ENCODE assay signal across 9 mouse cellular contexts in genomic region chr5:72259298-72259621, GRCm38 (mm10).
DNase-seq lines count a peak whose midpoint lies in the region; ATAC-seq lines count a peak whose summit lies in the region.
"Had no signal": no experiment of that assay in that cellular context is flagged by ENCODE, and none has a peak within 500 bp of the region (broad histone marks: within the 10 kb centered on the region; RNA-seq: fewer than 3 reads in every experiment).

No protein-coding gene starts in this region.

- peak; percentile 72 for ATAC-seq in neutrophil, adult 5-6 weeks (ENCODE audit: extremely low read depth, insufficient number of reproducible peaks, low FRiP score, poor library complexity, severe bottlenecking)

- peak; percentile 25 for DNase-seq in lung, postnatal 10 days
- DNase-seq in lung, postnatal 25 days (ENCODE audit: low spot score): no peak
- DNase-seq in WW6 (ENCODE audit: low read depth, low spot score): peak; percentile 34
- DNase-seq in induced T-regulatory cell, adult 2 months (ENCODE audit: low read depth): peak; percentile 79
- no peak for DNase-seq in cerebellum, postnatal 4 days (ENCODE audit: low spot score in 2 of 2)
- DNase-seq in kidney, adult 18-20 months: no peak
- DNase-seq in thymus, postnatal 25 days: no peak
- DNase-seq: cerebellum, adult 8-10 months had no signal

Comparison
In these comparisons a context has a peak if more than half of its experiments do, and no peak if none do; other contexts are left out.
1. DNase-seq: peak in lung, postnatal 10 days (single experiment), WW6 (single experiment) and induced T-regulatory cell, adult 2 months (single experiment); none in lung, postnatal 25 days (single experiment), cerebellum, postnatal 4 days (0 of 2), kidney, adult 18-20 months (single experiment) and thymus, postnatal 25 days (single experiment).